Mouse (Mus musculus) MEL (cell line): Measurements from ENCODE around the gene Spry2. TPM values are rescaled to one million over a fixed set of nuclear protein-coding genes. Genes with fewer than 3 reads are reported as not detected.

Source experiments
- DNase-seq: peaks from one replicate; pipeline ENCODE4 v3.0.0; 2011; ENCODE audit warnings: low read depth, low spot score
- H3K27ac ChIP-seq: 2 replicates; pipeline ENCODE4 v1.5.1; 2012; ENCODE audit warnings: low read depth, mild to moderate bottlenecking, control low read depth, low read length, moderate library complexity; ENCODE audit not compliant: control insufficient read depth
- H3K27me3 ChIP-seq, 2 experiments: fragments of 150-350 bp in 1 of 2; sonication (generic) in 1 of 2; 2 replicates each; pipeline ENCODE4 v1.6.1; 2012; ENCODE audit warnings: low read length in 2 of 2, mild to moderate bottlenecking in 2 of 2, improper control_type of control experiment in 1 of 2, moderate library complexity in 1 of 2; ENCODE audit not compliant: insufficient read depth in 2 of 2, control insufficient read depth in 1 of 2
- H3K36me3 ChIP-seq, 2 experiments: 2 replicates each; pipeline ENCODE4 v1.6.1; 2012 to 2014; ENCODE audit warnings: low read length in 2 of 2, improper control_type of control experiment in 1 of 2, inconsistent platforms in 1 of 2, mild to moderate bottlenecking in 1 of 2; ENCODE audit not compliant: insufficient read depth in 2 of 2, control insufficient read depth in 1 of 2
- H3K4me1 ChIP-seq, 2 experiments: fragments of 150-350 bp in 1 of 2; sonication (generic) in 1 of 2; 2 replicates each; pipeline ENCODE4 v1.6.1; 2012; ENCODE audit warnings: low read length in 2 of 2, improper control_type of control experiment in 1 of 2, mild to moderate bottlenecking in 1 of 2; ENCODE audit not compliant: insufficient read depth in 2 of 2, control insufficient read depth in 1 of 2
- H3K4me3 ChIP-seq, 2 experiments: fragments of 150-350 bp in 1 of 2; sonication (generic) in 1 of 2; 2 replicates each; pipeline ENCODE4 v1.5.1; 2012; ENCODE audit warnings: low read depth in 2 of 2, low read length in 2 of 2, mild to moderate bottlenecking in 2 of 2, moderate library complexity in 2 of 2, control low read depth in 1 of 2, improper control_type of control experiment in 1 of 2; ENCODE audit not compliant: control insufficient read depth in 1 of 2, insufficient read depth in 1 of 2
- H3K79me2 ChIP-seq: 2 replicates; pipeline ENCODE4 v1.6.1; 2012; ENCODE audit warnings: mild to moderate bottlenecking, low read length, moderate library complexity; ENCODE audit not compliant: control insufficient read depth, poor library complexity, insufficient read depth
- H3K9ac ChIP-seq: 2 replicates; pipeline ENCODE4 v1.6.1; 2012; ENCODE audit warnings: low read depth, mild to moderate bottlenecking, control low read depth, low read length, moderate library complexity; ENCODE audit not compliant: control insufficient read depth, poor library complexity, severe bottlenecking
- H3K9me3 ChIP-seq: fragments of 150-350 bp; sonication (generic); replicated peaks from 2 replicates; pipeline ENCODE4 v1.6.1; 2012; ENCODE audit warnings: mild to moderate bottlenecking, low read length, improper control_type of control experiment, moderate library complexity; ENCODE audit not compliant: insufficient read depth
- CHD1 ChIP-seq: IDR thresholded peaks from 2 replicates; pipeline ENCODE4 v1.6.1; 2012; ENCODE audit warnings: low read depth, mild to moderate bottlenecking, inconsistent platforms, low read length, improper control_type of control experiment
- CHD2 ChIP-seq: IDR thresholded peaks from 2 replicates; pipeline ENCODE4 v1.6.1; 2011; ENCODE audit warnings: low read length, improper control_type of control experiment
- CTCF ChIP-seq, 3 experiments: IDR thresholded peaks in 2 of 3; conservative IDR thresholded peaks in 1 of 3; 2 replicates each; pipeline ENCODE4 v1.5.1; 2011 to 2012; ENCODE audit warnings: low read length in 3 of 3, low read depth in 2 of 3, mild to moderate bottlenecking in 2 of 3, improper control_type of control experiment in 1 of 3, inconsistent platforms in 1 of 3, mixed read lengths in 1 of 3, moderate library complexity in 1 of 3; ENCODE audit not compliant: control insufficient read depth in 1 of 3, insufficient read depth in 1 of 3, poor library complexity in 1 of 3, severe bottlenecking in 1 of 3
- E2F4 ChIP-seq: IDR thresholded peaks from 2 replicates; pipeline ENCODE4 v1.6.1; 2011; ENCODE audit warnings: low read depth, low read length, improper control_type of control experiment, borderline replicate concordance
- ELF1 ChIP-seq: IDR thresholded peaks from 2 replicates; pipeline ENCODE4 v1.6.1; 2014; ENCODE audit warnings: low read depth, mild to moderate bottlenecking, inconsistent platforms, low read length, improper control_type of control experiment, moderate library complexity
- EP300 ChIP-seq, 2 experiments: IDR thresholded peaks; 2 replicates each; pipeline ENCODE4 v1.6.1; 2011; ENCODE audit warnings: improper control_type of control experiment in 2 of 2, low read length in 2 of 2, low read depth in 1 of 2, mild to moderate bottlenecking in 1 of 2
- ETS1 ChIP-seq: IDR thresholded peaks from 2 replicates; pipeline ENCODE4 v1.6.1; 2012; ENCODE audit warnings: low read depth, mild to moderate bottlenecking, inconsistent platforms, low read length, improper control_type of control experiment, moderate library complexity
- GABPA ChIP-seq: IDR thresholded peaks from 2 replicates; pipeline ENCODE4 v1.6.1; 2012; ENCODE audit warnings: low read depth, mild to moderate bottlenecking, inconsistent platforms, low read length, improper control_type of control experiment, moderate library complexity
- GATA1 ChIP-seq: IDR thresholded peaks from 2 replicates; pipeline ENCODE4 v1.6.1; 2011; ENCODE audit warnings: low read depth, low read length, improper control_type of control experiment
- HCFC1 ChIP-seq: IDR thresholded peaks from 2 replicates; pipeline ENCODE4 v1.6.1; 2012; ENCODE audit warnings: low read depth, mild to moderate bottlenecking, inconsistent platforms, low read length, improper control_type of control experiment, moderate library complexity
- JUND ChIP-seq: IDR thresholded peaks from 2 replicates; pipeline ENCODE4 v1.6.1; 2011; ENCODE audit warnings: low read depth, mild to moderate bottlenecking, improper control_type of control experiment, low read length
- MAFK ChIP-seq: IDR thresholded peaks from 2 replicates; pipeline ENCODE4 v1.6.1; 2011; ENCODE audit warnings: low read depth, mild to moderate bottlenecking, low read length, improper control_type of control experiment, borderline replicate concordance
- MAX ChIP-seq: IDR thresholded peaks from 2 replicates; pipeline ENCODE4 v1.6.1; 2011; ENCODE audit warnings: low read length, improper control_type of control experiment
- MAZ ChIP-seq: IDR thresholded peaks from 2 replicates; pipeline ENCODE4 v1.6.1; 2012; ENCODE audit warnings: low read depth, mild to moderate bottlenecking, inconsistent platforms, low read length, improper control_type of control experiment
- MEF2A ChIP-seq: IDR thresholded peaks from 2 replicates; pipeline ENCODE4 v1.6.1; 2014; ENCODE audit warnings: low read depth, mild to moderate bottlenecking, inconsistent platforms, low read length, improper control_type of control experiment; ENCODE audit not compliant: poor library complexity, insufficient replicate concordance, severe bottlenecking; ENCODE audit errors: extremely low read depth
- MXI1 ChIP-seq: IDR thresholded peaks from 2 replicates; pipeline ENCODE4 v1.6.1; 2011; ENCODE audit warnings: mild to moderate bottlenecking, low read depth, low read length, improper control_type of control experiment
- MYC ChIP-seq: IDR thresholded peaks from 2 replicates; pipeline ENCODE4 v1.6.1; 2011; ENCODE audit warnings: low read depth, mild to moderate bottlenecking, low read length, improper control_type of control experiment, moderate library complexity
- NELFE ChIP-seq: IDR thresholded peaks from 2 replicates; pipeline ENCODE4 v1.6.1; 2011; ENCODE audit warnings: low read depth, low read length, improper control_type of control experiment
- NRF1 ChIP-seq: IDR thresholded peaks from 2 replicates; pipeline ENCODE4 v1.6.1; 2014; ENCODE audit warnings: low read depth, mild to moderate bottlenecking, inconsistent platforms, low read length, improper control_type of control experiment, moderate library complexity; ENCODE audit not compliant: poor library complexity, insufficient read depth, severe bottlenecking
- POLR2A ChIP-seq, 2 experiments: IDR thresholded peaks; 2 replicates each; pipeline ENCODE4 v1.6.1; 2011 to 2012; ENCODE audit warnings: low read length in 2 of 2, mild to moderate bottlenecking in 2 of 2, control low read depth in 1 of 2, improper control_type of control experiment in 1 of 2, low read depth in 1 of 2, moderate library complexity in 1 of 2; ENCODE audit not compliant: control insufficient read depth in 1 of 2, insufficient read depth in 1 of 2, poor library complexity in 1 of 2
- POLR2AphosphoS5 ChIP-seq: IDR thresholded peaks from 2 replicates; pipeline ENCODE4 v1.6.1; 2012; ENCODE audit warnings: low read depth, borderline replicate concordance, mild to moderate bottlenecking, inconsistent platforms, low read length, moderate library complexity, mixed read lengths
- RAD21 ChIP-seq: IDR thresholded peaks from 2 replicates; pipeline ENCODE4 v1.6.1; 2011; ENCODE audit warnings: mild to moderate bottlenecking, low read depth, low read length, improper control_type of control experiment
- RCOR1 ChIP-seq: IDR thresholded peaks from 2 replicates; pipeline ENCODE4 v1.6.1; 2012; ENCODE audit warnings: low read depth, mild to moderate bottlenecking, inconsistent platforms, low read length, improper control_type of control experiment
- SMC3 ChIP-seq: IDR thresholded peaks from 2 replicates; pipeline ENCODE4 v1.6.1; 2011; ENCODE audit warnings: low read depth, low read length, improper control_type of control experiment
- TAL1 ChIP-seq: IDR thresholded peaks from 2 replicates; pipeline ENCODE4 v1.6.1; 2012; ENCODE audit warnings: mild to moderate bottlenecking, inconsistent platforms, low read length, moderate library complexity, mixed read lengths
- TBP ChIP-seq: IDR thresholded peaks from 2 replicates; pipeline ENCODE4 v1.8.0; 2011; ENCODE audit warnings: low read depth, low read length, improper control_type of control experiment
- TCF12 ChIP-seq: IDR thresholded peaks from 2 replicates; pipeline ENCODE4 v1.6.1; 2014; ENCODE audit warnings: low read depth, mild to moderate bottlenecking, inconsistent platforms, low read length, improper control_type of control experiment, moderate library complexity
- USF1 ChIP-seq: IDR thresholded peaks from 2 replicates; pipeline ENCODE4 v1.6.1; 2014; ENCODE audit warnings: low read depth, mild to moderate bottlenecking, inconsistent platforms, low read length, improper control_type of control experiment, moderate library complexity
- ZC3H11A ChIP-seq: IDR thresholded peaks from 2 replicates; pipeline ENCODE4 v1.6.1; 2012; ENCODE audit warnings: low read depth, mild to moderate bottlenecking, inconsistent platforms, low read length, improper control_type of control experiment
- ZKSCAN1 ChIP-seq: IDR thresholded peaks from 2 replicates; pipeline ENCODE4 v1.6.1; 2012; ENCODE audit warnings: low read depth, mild to moderate bottlenecking, inconsistent platforms, low read length, improper control_type of control experiment, moderate library complexity
- ZMIZ1 ChIP-seq: IDR thresholded peaks from 2 replicates; pipeline ENCODE4 v1.6.1; 2012; ENCODE audit warnings: low read depth, mild to moderate bottlenecking, inconsistent platforms, low read length, improper control_type of control experiment, moderate library complexity
- ZNF384 ChIP-seq: IDR thresholded peaks from 2 replicates; pipeline ENCODE4 v1.6.1; 2012; ENCODE audit warnings: low read depth, mild to moderate bottlenecking, inconsistent platforms, low read length, improper control_type of control experiment
- polyA plus RNA-seq, 2 experiments: library from polyadenylated mRNA; stranded (reverse) in 1 of 2; unstranded in 1 of 2; fragments of >175 nt in 1 of 2; fragments of >200 nt in 1 of 2; gene quantifications; 2 replicates each; pipeline versions ENCODE4 v1.2.1 to v1.2.4; 2012; ENCODE audit warnings: low replicate concordance in 2 of 2, low read depth in 1 of 2; ENCODE audit not compliant: insufficient read length in 2 of 2, insufficient read depth in 1 of 2, missing spikeins in 1 of 2
- total RNA-seq: library from RNA; depleted of rRNA; stranded (reverse); fragments of 300-350 nt; gene quantifications from 2 replicates; pipeline ENCODE4 v1.2.3, GENCODE M21; 2012

Gene Spry2
- total and polyA plus RNA-seq, 3 experiments: 0.07 TPM; not detected in 2

DNA sequence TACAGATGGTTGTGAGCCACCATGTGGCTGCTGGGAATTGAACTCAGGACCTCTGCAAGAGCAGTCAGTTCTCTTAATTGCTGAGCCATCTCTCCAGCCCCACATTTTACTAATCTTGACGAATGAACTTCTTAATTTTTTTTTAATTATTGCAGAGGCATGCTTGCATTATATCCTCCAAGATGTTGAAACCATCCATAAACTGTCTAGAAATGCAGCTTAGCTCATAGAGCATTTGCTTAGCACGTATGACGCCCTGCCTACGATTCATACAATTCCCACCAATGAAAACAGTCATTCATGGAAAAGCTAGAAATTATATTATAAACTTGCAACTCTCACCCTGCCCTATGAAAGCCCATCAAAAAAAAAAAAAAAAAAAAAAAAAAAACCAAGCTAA lies 8.9 kb upstream of the Spry2 start:
- Histone ChIP-seq H3K4me3 (no peak overlapping the region), H3K9me3 (no peaks in the 10 kb centered on the region), H3K27ac (no peak overlapping the region), H3K27me3 (no peaks in the 10 kb centered on the region), H3K36me3 (no peaks in the 10 kb centered on the region), H3K79me2 (no peaks in the 10 kb centered on the region), H3K4me1 (no peaks in the 10 kb centered on the region), H3K9ac (no peak overlapping the region)
- TF ChIP-seq RAD21 (no peak), NRF1 (no peak), GABPA (no peak), TAL1 (no peak), POLR2AphosphoS5 (no peak), TCF12 (no peak), NELFE (no peak), TBP (no peak), ZNF384 (no peak), MAX (no peak), ETS1 (no peak), JUND (no peak), HCFC1 (no peak), MXI1 (no peak)
- DNase-seq: no peak

DNA sequence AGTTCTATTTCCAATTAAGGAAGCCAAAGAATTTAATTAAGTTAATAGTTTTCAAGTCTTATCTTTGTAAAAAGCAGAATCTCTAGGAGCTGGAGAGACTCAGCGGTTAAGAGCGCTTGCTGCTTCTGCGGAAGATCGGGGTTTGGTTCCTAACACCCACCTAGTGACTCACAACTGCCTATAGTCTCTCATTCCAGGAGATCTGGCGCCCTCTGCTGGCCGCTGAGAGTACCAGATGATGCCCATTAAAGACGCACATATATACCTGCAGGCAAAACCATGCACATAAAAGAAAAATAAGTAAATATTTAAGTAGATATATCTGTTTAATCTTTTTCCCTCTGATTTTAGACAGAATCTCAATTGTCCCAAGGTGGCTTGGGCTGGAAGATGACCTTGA lies 6.2 kb upstream of the Spry2 start:
- H3K27ac ChIP-seq: no peak overlapping the region
- H3K9ac ChIP-seq: no peak overlapping the region
- peak; percentile 70 for DNase-seq
- H3K79me2 ChIP-seq: no peaks in the 10 kb centered on the region
- no peaks in the 10 kb centered on the region for H3K9me3 ChIP-seq
- H3K4me1 ChIP-seq: no peaks in the 10 kb centered on the region
- H3K4me3 ChIP-seq: no peak overlapping the region
- no peaks in the 10 kb centered on the region for H3K27me3 ChIP-seq
- H3K36me3 ChIP-seq: no peaks in the 10 kb centered on the region
- TF ChIP-seq TAL1 (no peak), MYC (no peak), ZNF384 (no peak), EP300 (IDR thresholded peaks at IDR 0.05; ENCODE audit: low read depth in 1 of 2, low read length in 2 of 2) (no peak), MAZ (no peak), MEF2A (no peak), MAX (no peak), GATA1 (no peak), JUND (no peak), USF1 (no peak), GABPA (no peak), ELF1 (no peak), CHD2 (no peak), MAFK (no peak), RAD21 (peak; percentile 83), ZC3H11A (peak; percentile 84), NRF1 (no peak), RCOR1 (no peak), MXI1 (no peak), POLR2A (IDR thresholded peaks at IDR 0.05; ENCODE audit: control insufficient read depth in 1 of 2, insufficient read depth in 1 of 2, low read depth in 1 of 2, low read length in 2 of 2, poor library complexity in 1 of 2) (no peak), E2F4 (no peak), CHD1 (no peak), ZMIZ1 (no peak), CTCF (IDR thresholded peaks at IDR 0.05 in 2 of 3, conservative IDR thresholded peaks at IDR 0.05 in 1 of 3; ENCODE audit: control insufficient read depth in 1 of 3, insufficient read depth in 1 of 3, low read depth in 2 of 3, low read length in 3 of 3, poor library complexity in 1 of 3, severe bottlenecking in 1 of 3) (peak; percentile 38 to 80 (median 72)), SMC3 (peak; percentile 85), ZKSCAN1 (no peak)
